In the genomic region with DNA sequence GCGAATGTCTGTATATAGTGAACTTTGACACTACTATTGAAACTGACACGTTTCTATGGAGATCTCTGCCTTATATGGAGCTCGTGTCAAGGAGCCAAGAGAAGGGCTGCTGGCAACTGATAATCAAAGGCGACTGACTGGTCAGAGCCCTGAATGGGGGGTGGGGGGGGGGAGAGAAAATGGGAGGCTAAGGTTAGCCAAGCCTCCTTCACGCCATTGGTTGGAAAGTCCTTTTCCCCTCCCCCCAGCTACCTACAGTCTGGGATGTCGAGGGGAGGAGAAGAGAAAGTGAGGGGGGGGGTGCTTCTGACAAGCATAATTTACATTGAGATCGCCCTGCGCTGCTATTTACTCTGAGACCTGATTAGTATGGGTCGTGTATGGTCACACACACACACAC, we compare ENCODE assay signal across 9 mouse cellular contexts. TPM values are rescaled to one million over a fixed set of nuclear protein-coding genes. Genes with fewer than 3 reads are reported as not detected.
DNase-seq lines count a peak whose midpoint lies in the region; ATAC-seq and TF ChIP-seq lines count a peak whose summit lies in the region.
"Had no signal": no experiment of that assay in that cellular context is flagged by ENCODE, and none has a peak within 500 bp of the region (broad histone marks: within the 10 kb centered on the region; RNA-seq: fewer than 3 reads in every experiment).

No protein-coding gene starts in this region.

- H3K9ac ChIP-seq in embryonic facial prominence, embryonic 12.5 days = no peak overlapping the region; the same call in 1 of the 2 replicates
- H3K9ac ChIP-seq in intestine, embryonic 15.5 days = no peak overlapping the region

- peaks cover 1% of the 10 kb centered on the region; the same call in 1 of the 2 replicates for H3K27me3 ChIP-seq in kidney, adult 2 months (replicated peaks; ENCODE audit: control insufficient read depth, insufficient read depth, low read length)
- peaks cover 2% of the 10 kb centered on the region; the same call in 1 of the 2 replicates for H3K27me3 ChIP-seq in embryonic facial prominence, embryonic 12.5 days
- peaks cover 36% of the 10 kb centered on the region for H3K27me3 ChIP-seq in intestine, embryonic 15.5 days (replicated peaks)

- no peaks in the 10 kb centered on the region for H3K4me1 ChIP-seq in kidney, adult 2 months (ENCODE audit: control insufficient read depth, insufficient read depth, low read length)
- peaks cover 3% of the 10 kb centered on the region; the same call in 1 of the 2 replicates for H3K4me1 ChIP-seq in embryonic facial prominence, embryonic 12.5 days
- peaks cover 7% of the 10 kb centered on the region for H3K4me1 ChIP-seq in intestine, embryonic 15.5 days (replicated peaks)

- peak overlapping the region; percentile 80 for H3K4me2 ChIP-seq in embryonic facial prominence, embryonic 12.5 days (replicated peaks)
- H3K4me2 ChIP-seq in intestine, embryonic 15.5 days (replicated peaks) = peak overlapping the region; percentile 94

- TF ChIP-seq POLR2A in kidney, adult 2 months (IDR thresholded peaks at IDR 0.05; ENCODE audit: low read depth, low read length) = no peak

- TF ChIP-seq CTCF in kidney, adult 2 months (conservative IDR thresholded peaks at IDR 0.05; ENCODE audit: insufficient read depth, insufficient read length, low read depth, low read length) = no peak

- peak; percentile 56 for ATAC-seq in embryonic facial prominence, embryonic 12.5 days (ENCODE audit: insufficient number of reproducible peaks, insufficient read depth, low FRiP score, low TSS enrichment)
- peak; percentile 16; the same call in 1 of the 2 replicates for ATAC-seq in intestine, embryonic 15.5 days
- no peak for ATAC-seq in inflammation-experienced regulatory T-cells, adult 6 months

- no peaks in the 10 kb centered on the region for H3K36me3 ChIP-seq in kidney, adult 2 months (ENCODE audit: control insufficient read depth, insufficient read depth, low read length)
- peaks cover under 1% of the 10 kb centered on the region; the same call in 1 of the 2 replicates for H3K36me3 ChIP-seq in embryonic facial prominence, embryonic 12.5 days
- no peaks in the 10 kb centered on the region for H3K36me3 ChIP-seq in intestine, embryonic 15.5 days
- H3K36me3 ChIP-seq: G1E had no signal

- DNase-seq in kidney, adult 2 months = peak; percentile 21
- DNase-seq in kidney, postnatal 36 days = no peak
- DNase-seq in adrenal gland, postnatal 10 days = peak; percentile 79
- peak; percentile 18 for DNase-seq in lung, postnatal 10 days
- no peak for DNase-seq in spleen, postnatal 10 days (ENCODE audit: low spot score in 2 of 2)

- H3K27ac ChIP-seq in kidney, adult 2 months (ENCODE audit: insufficient read depth, low read depth, low read length) = no peak overlapping the region
- peak overlapping the region; percentile 78 for H3K27ac ChIP-seq in embryonic facial prominence, embryonic 12.5 days
- H3K27ac ChIP-seq in intestine, embryonic 15.5 days = no peak overlapping the region

- H3K4me3 ChIP-seq in kidney, adult 2 months (ENCODE audit: insufficient read depth, low read depth, low read length) = peak overlapping the region; percentile 30; the same call in 1 of the 2 replicates
- H3K4me3 ChIP-seq in embryonic facial prominence, embryonic 12.5 days = peak overlapping the region; percentile 87
- H3K4me3 ChIP-seq in intestine, embryonic 15.5 days (replicated peaks) = peak overlapping the region; percentile 27

- H3K9me3 ChIP-seq in embryonic facial prominence, embryonic 12.5 days = no peaks in the 10 kb centered on the region
- no peaks in the 10 kb centered on the region for H3K9me3 ChIP-seq in intestine, embryonic 15.5 days

- under 1% methylated on average over 9 of the region's 9 CpGs for WGBS in kidney, adult 2 months
- WGBS in embryonic facial prominence, embryonic 12.5 days = 0% methylated on average over 7 of the region's 9 CpGs
- under 1% methylated on average over 9 of the region's 9 CpGs for WGBS in intestine, embryonic 15.5 days

RNA-seq across cellular contexts. Expression of a gene that starts 0.8 kb away (rescaled TPM):
- polyA plus RNA-seq in kidney, adult 2 months (2012; rRNA removed) = 5.6 and 7.5 TPM in 2 replicates
- total RNA-seq in adrenal gland, postnatal 10 days (2021) = 10 to 100 TPM; 15.0 to 18.4 TPM
- 46.5 and 49.0 TPM in 2 replicates for polyA plus RNA-seq in embryonic facial prominence, embryonic 12.5 days (2016; fragmentation: Nextera tagmentation; extraction: Ambion mirVana)
- polyA plus RNA-seq in intestine, embryonic 15.5 days (2015; fragmentation: Nextera tagmentation; extraction: Ambion mirVana) = 1.9 and 2.6 TPM in 2 replicates
- polyA plus RNA-seq in inflammation-experienced regulatory T-cells, adult 6 months (2017; shearing (Covaris generic)) = not detected

Comparison
In these comparisons a context has a peak if more than half of its experiments do, and no peak if none do; other contexts are left out.
1. DNase-seq: peak in kidney, adult 2 months (single experiment), adrenal gland, postnatal 10 days (single experiment) and lung, postnatal 10 days (single experiment); none in kidney, postnatal 36 days (0 of 2) and spleen, postnatal 10 days (0 of 2).
2. H3K4me3 ChIP-seq: peak in every context shown above with its lines; median percentile 87 in embryonic facial prominence, embryonic 12.5 days; 30 in kidney, adult 2 months; 27 in intestine, embryonic 15.5 days.